Mouse (Mus musculus): ENCODE results near the gene Rab1a.
"Not testable (repeated sequence)": the region's sequence is repeated elsewhere in the genome, so short reads cannot be mapped to it uniquely, and the experiment has no call there.

Gene Rab1a

DNA sequence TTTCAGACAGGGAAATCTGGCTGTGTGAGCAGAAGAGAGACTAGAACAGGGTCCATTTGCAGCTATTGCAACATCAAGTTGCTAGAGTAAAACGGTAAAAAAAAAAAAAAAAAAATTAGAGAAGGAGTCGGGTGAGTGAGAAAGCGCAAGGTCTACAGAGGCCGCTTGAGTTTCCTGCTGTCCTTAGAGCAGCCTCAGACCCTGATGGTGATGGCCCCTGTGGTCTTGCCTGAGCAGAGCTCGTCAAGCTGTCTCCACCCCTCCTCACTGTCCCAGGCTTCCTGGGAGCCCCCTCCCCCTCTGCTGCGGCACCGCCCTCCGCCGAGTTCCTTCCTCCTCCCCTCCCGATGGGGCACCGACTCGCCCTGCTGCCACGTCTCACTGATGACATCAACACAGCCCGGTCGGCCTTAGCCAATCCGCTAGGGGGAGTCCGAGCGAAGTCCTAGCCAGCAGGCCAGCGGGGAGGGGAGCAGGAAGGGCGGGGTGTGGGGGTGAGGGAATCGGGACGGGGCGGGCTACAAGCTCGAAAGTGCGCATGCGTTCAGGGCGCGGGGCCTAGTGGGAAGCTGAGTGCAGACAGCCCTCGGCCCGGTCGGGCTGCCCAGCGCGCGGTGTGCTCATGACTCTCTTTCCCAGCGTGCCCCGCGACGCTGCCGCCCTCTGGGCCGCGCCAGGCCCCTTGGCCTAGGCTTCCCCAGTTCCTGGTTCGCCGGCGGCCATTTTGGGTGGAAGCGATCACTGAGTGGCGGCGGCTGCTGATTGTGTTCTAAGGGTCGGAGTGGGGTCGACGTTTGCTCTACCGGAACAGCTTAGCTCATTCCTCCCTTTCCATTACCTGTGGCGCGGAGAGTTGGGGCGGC lies at the start of gene Rab1a:
Gene Rab1a, plus strand, starts transcription at position 720 of the 863 bp plus-strand sequence.
- DNase-seq = peak; percentile 100

GRCm38 (mm10) chr11:20152107-20152901 lies 48.9 kb upstream of the Rab1a start:
- no peak for DNase-seq

DNA sequence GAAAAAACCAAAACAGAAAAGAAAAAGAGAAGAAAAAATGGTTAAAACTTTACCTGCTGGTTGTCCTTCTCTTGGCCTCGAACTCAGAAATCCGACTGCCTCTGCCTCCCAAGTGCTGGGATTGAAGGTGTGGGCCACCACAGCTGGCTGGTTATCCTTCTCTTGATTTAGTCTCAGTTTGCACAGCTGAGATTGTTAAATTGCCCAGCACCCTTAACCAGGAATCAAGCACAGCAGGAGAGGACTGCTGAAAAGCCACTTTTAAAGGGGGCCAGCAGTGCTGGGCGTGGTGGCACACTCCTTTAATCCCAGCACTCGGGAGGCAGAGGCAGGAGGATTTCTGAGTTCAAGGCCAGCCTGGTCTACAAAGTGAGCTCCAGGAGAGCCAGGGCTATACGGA lies 47.7 kb upstream of the Rab1a start:
- not testable (repeated sequence) for DNase-seq

DNA sequence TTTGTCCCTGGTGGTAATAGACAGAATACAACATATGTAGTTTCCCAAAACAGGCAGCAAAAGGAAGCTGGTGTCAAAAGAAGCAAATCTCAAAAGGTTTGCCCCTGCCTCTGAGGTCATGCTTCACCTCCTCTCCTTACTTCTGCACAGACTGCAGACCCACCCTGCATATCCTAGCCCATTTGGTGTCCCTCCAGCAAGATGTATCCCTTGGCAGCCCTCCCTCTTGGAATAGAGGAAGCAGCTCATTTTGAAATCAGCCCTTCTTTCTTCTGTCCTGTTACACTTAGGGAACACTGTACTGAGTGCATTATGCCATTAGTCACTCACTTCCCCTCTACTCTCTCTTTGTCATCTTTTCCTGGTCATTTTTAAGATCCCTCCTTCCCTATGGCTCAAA lies 42.4 kb upstream of the Rab1a start:
- DNase-seq = no peak

DNA sequence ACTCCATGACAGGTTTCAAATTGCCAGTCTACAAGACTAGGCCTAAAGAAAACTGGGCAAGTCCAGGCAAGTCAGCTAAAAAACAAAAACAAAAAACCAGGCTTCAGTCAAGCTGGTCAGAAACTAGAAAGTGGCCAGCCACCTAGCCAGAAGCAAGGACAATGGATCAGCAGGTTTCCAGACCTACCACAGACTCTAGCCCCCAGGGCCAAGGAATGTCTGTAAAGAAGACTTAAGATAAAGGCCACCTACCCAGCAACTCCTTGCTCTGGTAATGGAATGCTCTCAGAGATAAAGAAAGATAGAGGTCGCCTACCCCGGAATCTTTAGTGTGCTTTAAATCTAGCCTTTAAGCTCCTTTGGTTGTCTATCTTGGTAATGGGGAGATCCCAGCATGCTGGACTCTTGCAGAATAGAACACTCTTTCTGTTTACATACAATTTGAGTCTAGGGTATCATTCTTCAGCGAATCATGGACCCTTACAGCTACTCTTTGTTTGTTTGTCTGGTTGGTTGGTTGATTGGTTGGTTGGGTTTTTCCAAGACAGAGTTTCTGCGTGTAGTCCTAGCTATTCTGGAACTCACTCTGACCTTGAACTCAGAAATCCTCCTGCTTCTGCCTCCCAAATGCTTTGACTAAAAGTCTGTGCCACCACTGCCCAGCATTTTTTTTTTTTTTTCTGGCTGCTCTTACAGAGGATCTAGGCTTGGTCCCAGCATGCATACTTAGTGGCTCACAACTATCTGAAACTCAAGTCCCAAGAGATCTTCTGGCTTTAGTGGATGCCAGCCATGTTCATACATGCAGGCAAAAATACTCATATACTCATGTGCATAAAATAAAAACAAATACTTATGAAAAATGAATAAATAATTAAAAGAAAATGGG lies 36.0 kb upstream of the Rab1a start:
- no peak for DNase-seq

- no peak for DNase-seq
Observed at GRCm38 (mm10) chr11:20165991-20166390, 35.2 kb upstream of the Rab1a start.

DNA sequence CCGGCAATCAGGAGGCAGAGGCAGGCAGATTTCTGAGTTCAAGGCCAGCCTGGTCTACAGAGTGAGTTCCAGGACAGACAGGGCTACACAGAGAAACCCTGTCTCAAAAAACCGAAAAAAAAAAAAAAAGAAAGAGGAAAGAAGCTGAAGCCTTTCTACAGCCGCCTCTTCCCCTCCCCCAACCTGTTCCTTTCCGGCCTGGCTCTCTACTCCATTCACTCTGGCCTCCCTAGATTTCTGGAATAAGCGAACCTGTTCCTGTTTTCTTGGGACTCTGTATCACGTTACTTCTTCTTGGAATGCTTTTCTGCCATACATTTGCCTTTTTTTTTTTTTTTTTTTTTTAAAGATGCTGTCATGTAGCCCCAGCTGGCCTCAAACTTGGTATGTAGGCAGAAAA lies 34.8 kb upstream of the Rab1a start:
- not testable (repeated sequence) for DNase-seq

GRCm38 (mm10) chr11:20168972-20169371 lies 32.3 kb upstream of the Rab1a start:
- DNase-seq = no peak

GRCm38 (mm10) chr11:20187271-20187670 lies 14.0 kb upstream of the Rab1a start:
- DNase-seq = no peak

- no peak for DNase-seq
Observed at GRCm38 (mm10) chr11:20193100-20193736, 8.0 kb upstream of the Rab1a start.

DNA sequence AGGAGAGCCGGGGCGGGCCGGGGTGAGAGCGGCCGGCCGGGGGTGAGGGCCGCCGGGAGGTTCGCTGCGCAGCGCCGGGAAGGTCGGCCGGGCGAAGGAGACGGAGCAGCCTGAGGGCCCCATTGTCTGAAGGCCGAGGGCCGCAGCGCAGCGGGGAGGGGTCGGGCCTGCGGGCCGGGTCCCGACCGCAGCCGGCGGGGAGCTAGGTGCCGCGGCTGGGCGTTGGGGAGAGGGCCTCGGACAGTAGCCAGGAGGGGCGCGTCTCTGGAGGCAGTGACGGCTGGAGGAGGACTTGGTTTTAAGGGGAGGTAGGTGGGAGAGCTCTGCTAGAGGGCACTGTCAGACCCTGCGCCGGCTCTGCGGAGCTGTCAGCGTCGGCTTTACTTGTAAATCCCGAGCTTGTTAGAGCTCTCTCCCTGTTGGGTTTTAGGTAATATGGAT lies 449 bp downstream of the Rab1a start:
- no peak for DNase-seq

DNA sequence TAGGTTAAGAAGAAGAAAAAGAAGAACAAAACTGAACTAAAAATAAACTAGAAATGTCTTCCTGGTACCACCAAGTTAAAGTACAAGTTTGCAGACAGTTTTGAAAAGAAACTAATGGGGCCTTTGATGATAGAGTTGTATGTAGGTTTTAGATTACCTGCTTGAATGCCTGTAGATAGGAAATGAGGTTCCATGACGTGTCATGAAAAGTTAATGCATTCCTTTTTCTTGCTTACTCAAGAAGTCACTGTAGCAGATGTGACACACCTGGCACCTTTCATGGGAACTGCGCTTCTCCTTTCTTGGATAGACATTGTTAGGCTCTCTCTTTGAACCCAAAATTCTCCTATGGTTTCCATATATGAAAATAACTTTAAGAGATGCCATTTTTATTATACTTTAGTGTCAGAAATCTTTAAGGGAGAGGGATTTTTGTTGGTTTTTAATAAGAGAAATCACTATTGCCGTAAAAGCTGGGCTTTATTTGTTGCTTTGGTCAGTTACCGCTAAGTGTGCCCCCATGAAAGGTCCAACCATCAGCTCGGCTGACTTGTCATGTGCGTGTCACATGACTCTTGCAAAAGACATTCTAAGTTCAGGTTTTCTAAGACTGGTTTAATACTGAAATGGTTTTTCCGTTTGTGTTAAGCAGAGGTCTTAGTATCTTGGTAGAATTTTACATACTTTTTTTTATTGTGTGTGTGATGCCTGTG lies 1.2 kb downstream of the Rab1a start:
- no peak for DNase-seq

- no peak for DNase-seq
Observed at GRCm38 (mm10) chr11:20204321-20204720, 3.1 kb downstream of the Rab1a start.

DNA sequence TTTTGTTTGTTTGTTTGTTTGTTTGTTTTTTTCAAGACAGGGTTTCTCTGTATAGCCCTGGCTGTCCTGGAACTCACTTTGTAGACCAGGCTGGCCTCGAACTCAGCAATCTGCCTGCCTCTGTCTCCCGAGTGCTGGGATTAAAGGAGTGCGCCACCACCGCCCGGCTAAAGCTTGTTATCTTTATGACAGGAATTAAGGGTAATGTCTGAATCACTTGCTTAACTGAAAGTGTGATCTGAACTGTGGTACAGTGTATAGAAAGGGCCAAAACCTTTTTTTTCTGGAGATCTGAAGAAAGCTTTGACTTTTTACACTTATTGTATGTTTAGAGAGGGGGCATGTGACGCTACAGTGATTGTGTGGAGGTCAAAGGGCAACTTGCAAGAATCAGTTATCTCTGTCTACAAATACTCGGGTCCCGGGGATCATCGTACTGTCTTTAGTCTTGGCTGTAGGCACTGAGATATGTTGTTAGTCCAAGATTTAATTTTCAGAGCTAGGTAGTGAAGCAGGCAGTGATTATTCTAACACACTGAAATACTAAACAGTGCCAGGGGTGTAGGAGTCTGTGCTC lies 3.7 kb downstream of the Rab1a start:
- DNase-seq = no peak

GRCm38 (mm10) chr11:20205538-20205937 lies 4.3 kb downstream of the Rab1a start:
- DNase-seq = no peak

GRCm38 (mm10) chr11:20206626-20207223 lies 5.5 kb downstream of the Rab1a start:
- DNase-seq = no peak

DNA sequence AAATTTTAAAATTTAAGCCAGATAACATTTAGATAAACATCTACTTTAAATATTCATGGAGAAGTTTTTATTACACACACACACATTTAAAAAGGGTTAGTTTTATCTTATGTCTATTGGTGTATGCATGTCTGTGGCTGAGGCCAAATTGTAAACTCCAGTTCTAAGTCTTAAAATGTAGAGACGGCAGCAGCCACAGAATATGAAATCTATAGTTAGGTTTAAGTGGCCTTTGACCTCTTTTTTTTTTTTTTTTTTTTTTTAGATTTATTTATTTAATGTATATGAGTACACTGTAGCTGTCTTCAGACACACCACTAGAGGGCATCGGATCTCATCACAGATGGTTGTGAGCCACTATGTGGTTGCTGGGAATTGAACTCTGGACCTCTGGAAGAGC lies 6.4 kb downstream of the Rab1a start:
- no peak for DNase-seq

- DNase-seq = no peak
Observed at GRCm38 (mm10) chr11:20211838-20212237, 10.6 kb downstream of the Rab1a start.

- no peak for DNase-seq
Observed at GRCm38 (mm10) chr11:20214779-20215178, 13.5 kb downstream of the Rab1a start.

DNA sequence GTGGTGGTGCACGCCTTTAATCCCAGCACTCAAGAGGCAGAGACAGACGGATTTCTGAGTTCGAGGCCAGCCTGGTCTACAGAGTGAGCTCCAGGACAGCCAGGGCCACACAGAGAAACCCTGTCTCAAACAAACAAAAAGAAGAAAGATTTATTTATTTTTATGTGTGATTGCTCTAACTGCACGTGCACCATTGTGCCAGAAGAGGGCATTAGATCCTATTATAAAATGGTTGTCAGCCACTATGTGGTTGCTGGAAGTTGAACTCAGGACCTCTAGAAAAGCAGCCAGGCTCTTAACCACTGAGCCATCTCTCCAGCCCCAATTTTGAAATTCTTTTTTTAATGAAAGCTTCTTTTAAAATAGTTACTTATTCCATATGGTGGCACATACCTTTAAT lies 15.2 kb downstream of the Rab1a start:
- DNase-seq = no peak

DNA sequence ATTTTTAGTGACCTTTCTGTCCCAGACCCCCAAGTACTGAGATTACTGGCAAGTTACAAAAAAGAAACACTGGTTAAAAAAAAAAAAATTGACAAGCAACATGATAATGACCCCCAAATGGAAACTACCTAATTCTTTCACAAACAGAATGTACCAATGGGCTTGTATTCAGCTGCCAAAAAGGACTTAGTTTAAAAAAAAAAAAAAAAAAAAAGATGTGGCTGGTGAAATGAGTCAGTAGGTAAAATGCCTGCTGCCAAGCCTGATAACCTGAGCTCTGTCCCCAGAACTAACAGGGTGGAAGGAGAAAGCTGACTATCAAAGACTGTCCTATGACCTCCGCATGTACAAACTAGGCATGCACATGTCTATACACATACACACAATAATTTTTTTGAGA lies 16.0 kb downstream of the Rab1a start:
- no peak for DNase-seq
